In genomic region chr3:87115726-87116540, GRCm38 (mm10) we compare ENCODE assay signal across 11 mouse cellular contexts. TPM values are rescaled to one million over a fixed set of nuclear protein-coding genes. Genes with fewer than 3 reads are reported as not detected.
DNase-seq lines count a peak whose midpoint lies in the region; ATAC-seq and TF ChIP-seq lines count a peak whose summit lies in the region.
"Had no signal": no experiment of that assay in that cellular context is flagged by ENCODE, and none has a peak within 500 bp of the region (broad histone marks: within the 10 kb centered on the region; RNA-seq: fewer than 3 reads in every experiment).

No protein-coding gene starts in this region.

- H3K27me3 ChIP-seq in kidney, adult 2 months (replicated peaks; ENCODE audit: control insufficient read depth, insufficient read depth, low read length) = no peaks in the 10 kb centered on the region
- no peaks in the 10 kb centered on the region for H3K27me3 ChIP-seq in embryonic facial prominence, embryonic 10.5 days (replicated peaks; ENCODE audit: low read depth, poor library complexity, severe bottlenecking)
- no peaks in the 10 kb centered on the region for H3K27me3 ChIP-seq in limb, embryonic 10.5 days (ENCODE audit: low read depth, poor library complexity, severe bottlenecking)

- no peak for TF ChIP-seq POLR2A in kidney, adult 2 months (IDR thresholded peaks at IDR 0.05; ENCODE audit: low read depth, low read length)

- ATAC-seq in megakaryocyte, adult 5-6 weeks (ENCODE audit: poor library complexity, severe bottlenecking) = no peak

- TF ChIP-seq CTCF in kidney, adult 2 months (conservative IDR thresholded peaks at IDR 0.05; ENCODE audit: insufficient read depth, insufficient read length, low read depth, low read length) = no peak

- no peak overlapping the region for H3K4me3 ChIP-seq in kidney, adult 2 months (ENCODE audit: insufficient read depth, low read depth, low read length)
- no peak overlapping the region for H3K4me3 ChIP-seq in embryonic facial prominence, embryonic 10.5 days
- no peak overlapping the region for H3K4me3 ChIP-seq in limb, embryonic 10.5 days

- peak overlapping the region; percentile 35 for H3K27ac ChIP-seq in kidney, adult 2 months (ENCODE audit: insufficient read depth, low read depth, low read length)
- H3K27ac ChIP-seq in embryonic facial prominence, embryonic 10.5 days (replicated peaks) = peak overlapping the region; percentile 52; the same call in 1 of the 2 replicates
- H3K27ac ChIP-seq in limb, embryonic 10.5 days = peak overlapping the region; percentile 30; the same call in 1 of the 2 replicates

- 65% methylated on average over 6 of the region's 6 CpGs for WGBS in kidney, adult 2 months
- WGBS in embryonic facial prominence, embryonic 10.5 days = 86% methylated on average over 6 of the region's 6 CpGs
- 88% methylated on average over 6 of the region's 6 CpGs for WGBS in limb, embryonic 10.5 days

- H3K4me1 ChIP-seq in kidney, adult 2 months (ENCODE audit: control insufficient read depth, insufficient read depth, low read length) = no peaks in the 10 kb centered on the region
- H3K4me1 ChIP-seq in embryonic facial prominence, embryonic 10.5 days = peaks cover 36% of the 10 kb centered on the region
- peaks cover 28% of the 10 kb centered on the region for H3K4me1 ChIP-seq in limb, embryonic 10.5 days

- H3K9me3 ChIP-seq in embryonic facial prominence, embryonic 10.5 days = no peaks in the 10 kb centered on the region
- H3K9me3 ChIP-seq in limb, embryonic 10.5 days (replicated peaks) = no peaks in the 10 kb centered on the region

- peak; percentile 37 for DNase-seq in adrenal gland, postnatal 10 days
- no peak for DNase-seq in adrenal gland, adult 18-20 months (ENCODE audit: low spot score in 2 of 2)
- DNase-seq in kidney, adult 2 months = no peak
- DNase-seq in kidney, postnatal 10 days = no peak
- DNase-seq in embryonic facial prominence, embryonic 10.5 days (ENCODE audit: low spot score) = no peak
- DNase-seq in limb, embryonic 10.5 days (ENCODE audit: low spot score) = no peak
- DNase-seq in layer of hippocampus, adult 18-20 months (ENCODE audit: low spot score in 2 of 2) = no peak
- DNase-seq: cerebellum, postnatal 25 days; gastrocnemius, postnatal 14 days; kidney, adult 9 months had no signal

- no peaks in the 10 kb centered on the region for H3K36me3 ChIP-seq in kidney, adult 2 months (ENCODE audit: control insufficient read depth, insufficient read depth, low read length)
- H3K36me3 ChIP-seq in embryonic facial prominence, embryonic 10.5 days (replicated peaks) = peaks cover 70% of the 10 kb centered on the region
- H3K36me3 ChIP-seq in limb, embryonic 10.5 days = peaks cover 69% of the 10 kb centered on the region

RNA-seq across cellular contexts. Expression of gene Kirrel, which starts 58.6 kb away (rescaled TPM):
- total RNA-seq in adrenal gland, postnatal 10 days (2021) = 10 to 100 TPM; 17.3 to 17.5 TPM
- total RNA-seq in adrenal gland, adult 18-20 months (2021) = 10 to 100 TPM; 11.6 to 13.8 TPM
- polyA plus RNA-seq in kidney, adult 2 months (2012; rRNA removed) = 10.0 and 10.2 TPM in 2 replicates
- 17.4 and 18.4 TPM in 2 replicates for polyA plus RNA-seq in embryonic facial prominence, embryonic 10.5 days (2016; fragmentation: Nextera tagmentation; extraction: Ambion mirVana)
- polyA plus RNA-seq in limb, embryonic 10.5 days (2016; fragmentation: Nextera tagmentation; extraction: Ambion mirVana) = 17.4 and 19.0 TPM in 2 replicates
- 0.11 and 0.14 TPM in 2 replicates for total RNA-seq in megakaryocyte, adult 5-6 weeks (2015)
- 0.16 TPM in 1 of 2 replicates, not detected in the other for total RNA-seq in megakaryocyte, adult 5-6 weeks (2017)
- total RNA-seq in layer of hippocampus, adult 18-20 months (2021) = 1 to 10 TPM; 2.6 to 3.5 TPM
